Mouse (Mus musculus): ENCODE data around the gene Ccdc13.

- no peak for TF ChIP-seq POLR2AphosphoS2 (IDR thresholded peaks at IDR 0.05; ENCODE audit: low read depth, low read length)
- no peak for TF ChIP-seq CTCF (conservative IDR thresholded peaks at IDR 0.05 in 1 of 2, IDR thresholded peaks at IDR 0.05 in 1 of 2; ENCODE audit: low read depth in 2 of 2, low read length in 2 of 2)
- no peak for TF ChIP-seq ZC3H11A (IDR thresholded peaks at IDR 0.05; ENCODE audit: low read depth, low read length)
- no peak for TF ChIP-seq NELFE (IDR thresholded peaks at IDR 0.05; ENCODE audit: low read depth, low read length)
- TF ChIP-seq POLR2A (IDR thresholded peaks at IDR 0.05; ENCODE audit: low read depth, low read length), result no peak
- no peak for TF ChIP-seq ZNF384 (IDR thresholded peaks at IDR 0.05; ENCODE audit: low read depth, low read length)
- TF ChIP-seq EP300 (IDR thresholded peaks at IDR 0.05; ENCODE audit: low read length), result no peak
- TF ChIP-seq ZMIZ1 (IDR thresholded peaks at IDR 0.05; ENCODE audit: low read depth, low read length), result no peak
- TF ChIP-seq GABPA (IDR thresholded peaks at IDR 0.05; ENCODE audit: insufficient replicate concordance, low read depth, low read length), result no peak
- TF ChIP-seq MAX (IDR thresholded peaks at IDR 0.05; ENCODE audit: low read length), result no peak
- no peak for TF ChIP-seq ZKSCAN1 (IDR thresholded peaks at IDR 0.05; ENCODE audit: borderline replicate concordance, low read depth, low read length)
- TF ChIP-seq RCOR1 (conservative IDR thresholded peaks at IDR 0.05; ENCODE audit: low read depth, low read length), result no peak
- TF ChIP-seq KAT2A (IDR thresholded peaks at IDR 0.05; ENCODE audit: insufficient replicate concordance, low read length), result no peak
- TF ChIP-seq USF2 (conservative IDR thresholded peaks at IDR 0.05; ENCODE audit: low read depth, low read length), result no peak
Observed at GRCm38 (mm10) chr9:121786359-121786758, 52.9 kb downstream of the Ccdc13 start.
